Mouse (Mus musculus) MEL (cell line): Measurements from ENCODE around the gene Gpr84.

Source experiments
- BHLHE40 ChIP-seq: IDR thresholded peaks from 2 replicates; pipeline ENCODE4 v1.6.1; 2012; ENCODE audit warnings: low read depth, mild to moderate bottlenecking, inconsistent platforms, low read length, improper control_type of control experiment, borderline replicate concordance
- CHD1 ChIP-seq: IDR thresholded peaks from 2 replicates; pipeline ENCODE4 v1.6.1; 2012; ENCODE audit warnings: low read depth, mild to moderate bottlenecking, inconsistent platforms, low read length, improper control_type of control experiment
- CTCF ChIP-seq, 3 experiments: IDR thresholded peaks in 2 of 3; conservative IDR thresholded peaks in 1 of 3; 2 replicates each; pipeline ENCODE4 v1.5.1; 2011 to 2012; ENCODE audit warnings: low read length in 3 of 3, low read depth in 2 of 3, mild to moderate bottlenecking in 2 of 3, improper control_type of control experiment in 1 of 3, inconsistent platforms in 1 of 3, mixed read lengths in 1 of 3, moderate library complexity in 1 of 3; ENCODE audit not compliant: control insufficient read depth in 1 of 3, insufficient read depth in 1 of 3, poor library complexity in 1 of 3, severe bottlenecking in 1 of 3
- EP300 ChIP-seq, 2 experiments: IDR thresholded peaks; 2 replicates each; pipeline ENCODE4 v1.6.1; 2011; ENCODE audit warnings: improper control_type of control experiment in 2 of 2, low read length in 2 of 2, low read depth in 1 of 2, mild to moderate bottlenecking in 1 of 2
- ETS1 ChIP-seq: IDR thresholded peaks from 2 replicates; pipeline ENCODE4 v1.6.1; 2012; ENCODE audit warnings: low read depth, mild to moderate bottlenecking, inconsistent platforms, low read length, improper control_type of control experiment, moderate library complexity
- KAT2A ChIP-seq: conservative IDR thresholded peaks from 2 replicates; pipeline ENCODE4 v1.6.1; 2012; ENCODE audit warnings: low read depth, low read length, improper control_type of control experiment, inconsistent platforms
- POLR2A ChIP-seq, 2 experiments: IDR thresholded peaks; 2 replicates each; pipeline ENCODE4 v1.6.1; 2011 to 2012; ENCODE audit warnings: low read length in 2 of 2, mild to moderate bottlenecking in 2 of 2, control low read depth in 1 of 2, improper control_type of control experiment in 1 of 2, low read depth in 1 of 2, moderate library complexity in 1 of 2; ENCODE audit not compliant: control insufficient read depth in 1 of 2, insufficient read depth in 1 of 2, poor library complexity in 1 of 2
- POLR2AphosphoS5 ChIP-seq: IDR thresholded peaks from 2 replicates; pipeline ENCODE4 v1.6.1; 2012; ENCODE audit warnings: low read depth, borderline replicate concordance, mild to moderate bottlenecking, inconsistent platforms, low read length, moderate library complexity, mixed read lengths
- RAD21 ChIP-seq: IDR thresholded peaks from 2 replicates; pipeline ENCODE4 v1.6.1; 2011; ENCODE audit warnings: mild to moderate bottlenecking, low read depth, low read length, improper control_type of control experiment
- TBP ChIP-seq: IDR thresholded peaks from 2 replicates; pipeline ENCODE4 v1.8.0; 2011; ENCODE audit warnings: low read depth, low read length, improper control_type of control experiment
- ZKSCAN1 ChIP-seq: IDR thresholded peaks from 2 replicates; pipeline ENCODE4 v1.6.1; 2012; ENCODE audit warnings: low read depth, mild to moderate bottlenecking, inconsistent platforms, low read length, improper control_type of control experiment, moderate library complexity
- ZMIZ1 ChIP-seq: IDR thresholded peaks from 2 replicates; pipeline ENCODE4 v1.6.1; 2012; ENCODE audit warnings: low read depth, mild to moderate bottlenecking, inconsistent platforms, low read length, improper control_type of control experiment, moderate library complexity

DNA sequence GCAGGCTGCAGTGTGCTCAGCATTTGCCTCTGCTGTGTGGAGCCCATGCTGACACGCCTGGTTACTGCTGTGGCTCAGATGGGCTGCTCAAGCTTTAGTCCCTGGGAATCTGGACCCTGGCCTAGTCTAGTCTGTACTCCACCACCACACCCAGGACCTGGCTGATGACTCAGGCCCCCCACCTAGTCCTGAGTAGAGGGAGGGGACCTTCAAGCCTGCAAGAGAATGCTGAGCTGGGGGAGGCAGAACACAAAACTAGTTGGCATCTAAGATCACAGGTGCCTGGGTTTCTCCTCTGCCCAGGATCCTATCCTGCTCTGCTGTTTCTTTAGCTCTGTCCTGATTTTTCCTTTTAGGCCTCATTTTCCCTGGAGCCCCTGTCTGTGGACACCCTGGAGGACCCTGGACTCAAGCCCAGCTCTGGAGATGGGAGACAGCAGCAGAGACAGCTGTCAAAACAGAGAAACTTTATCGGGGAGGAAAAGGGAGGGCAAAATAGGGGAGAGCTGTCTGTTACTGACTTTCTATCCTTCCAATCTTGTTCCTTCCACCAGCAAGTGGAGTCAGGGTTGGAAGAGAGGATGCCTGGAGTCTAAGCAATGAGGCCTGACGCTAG, 7.9 kb upstream of the Gpr84 start:
- TF ChIP-seq RAD21 (no peak), BHLHE40 (no peak), CTCF (IDR thresholded peaks at IDR 0.05 in 2 of 3, conservative IDR thresholded peaks at IDR 0.05 in 1 of 3; ENCODE audit: control insufficient read depth in 1 of 3, insufficient read depth in 1 of 3, low read depth in 2 of 3, low read length in 3 of 3, poor library complexity in 1 of 3, severe bottlenecking in 1 of 3) (no peak), ZKSCAN1 (no peak), EP300 (IDR thresholded peaks at IDR 0.05; ENCODE audit: low read depth in 1 of 2, low read length in 2 of 2) (no peak), POLR2A (IDR thresholded peaks at IDR 0.05; ENCODE audit: control insufficient read depth in 1 of 2, insufficient read depth in 1 of 2, low read depth in 1 of 2, low read length in 2 of 2, poor library complexity in 1 of 2) (no peak), ETS1 (no peak), ZMIZ1 (no peak), TBP (no peak), KAT2A (no peak), POLR2AphosphoS5 (no peak), CHD1 (no peak)
